Mouse (Mus musculus) E14TG2a.4 (cell line): ENCODE measurements around the gene Schip1.
A peak's percentile ranks its signal among the peaks of the same experiment; 100 is the strongest.

Experiments
- H3K27me3 ChIP-seq: 2 replicates; pipeline ENCODE4 v1.6.1; 2014; ENCODE audit warnings: low read length, control low read depth; ENCODE audit not compliant: insufficient read depth
- H3K36me3 ChIP-seq: 2 replicates; pipeline ENCODE4 v1.6.1; 2014; ENCODE audit warnings: low read length, control low read depth; ENCODE audit not compliant: insufficient read depth
- H3K4me1 ChIP-seq: replicated peaks from 2 replicates; pipeline ENCODE4 v1.6.1; 2014; ENCODE audit warnings: low read depth, low read length, control low read depth
- H3K4me3 ChIP-seq: replicated peaks from 2 replicates; pipeline ENCODE4 v1.5.1; 2014; ENCODE audit warnings: mild to moderate bottlenecking, low read length
- H3K9me3 ChIP-seq: 2 replicates; pipeline ENCODE4 v1.6.1; 2014; ENCODE audit warnings: low read length, control low read depth
- CTCF ChIP-seq: conservative IDR thresholded peaks from 2 replicates; pipeline ENCODE4 v1.5.1; 2014; ENCODE audit warnings: low read length
- NANOG ChIP-seq: IDR thresholded peaks from 2 replicates; pipeline ENCODE4 v1.6.1; 2014; ENCODE audit warnings: borderline replicate concordance, low read length, mixed read lengths
- POU5F1 ChIP-seq: IDR thresholded peaks from 2 replicates; pipeline ENCODE4 v1.6.1; 2014; ENCODE audit warnings: low read length, borderline replicate concordance

Schip1 gene

DNA sequence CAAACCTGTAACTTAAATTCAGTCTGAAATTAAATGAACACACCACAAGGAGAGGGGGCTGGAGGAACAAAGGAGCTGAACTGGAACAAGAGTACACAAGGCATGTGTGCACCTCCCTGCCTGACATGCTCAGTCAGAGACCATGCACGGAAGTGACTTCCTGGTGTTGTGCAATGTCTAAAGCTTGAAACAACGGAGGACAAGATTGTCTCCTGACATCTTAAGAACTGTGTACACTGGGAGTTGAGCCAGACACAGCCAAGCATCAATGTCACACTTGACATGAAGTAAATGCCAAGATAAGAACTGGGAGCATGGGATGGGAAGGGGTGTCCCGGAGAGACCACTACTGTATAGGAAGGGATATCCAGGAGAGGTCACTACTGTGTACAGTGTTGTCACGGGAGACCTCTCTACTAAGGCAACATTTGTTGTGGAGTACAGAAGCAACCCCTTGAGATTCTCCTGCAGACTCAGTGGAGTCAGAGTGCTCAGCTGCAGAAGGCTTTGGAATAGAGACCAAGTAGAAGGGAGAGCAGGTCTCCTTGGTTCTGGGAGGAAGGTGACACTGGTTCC, 490.6 kb downstream of the Schip1 start:
- Histone ChIP-seq H3K36me3 (peaks cover 18% of the 10 kb centered on the region), H3K9me3 (no peaks in the 10 kb centered on the region), H3K4me1 (peaks cover 47% of the 10 kb centered on the region), H3K27me3 (no peaks in the 10 kb centered on the region), H3K4me3 (no peak overlapping the region)
- TF ChIP-seq NANOG = no peak
- TF ChIP-seq CTCF = no peak
- TF ChIP-seq POU5F1 = no peak

DNA sequence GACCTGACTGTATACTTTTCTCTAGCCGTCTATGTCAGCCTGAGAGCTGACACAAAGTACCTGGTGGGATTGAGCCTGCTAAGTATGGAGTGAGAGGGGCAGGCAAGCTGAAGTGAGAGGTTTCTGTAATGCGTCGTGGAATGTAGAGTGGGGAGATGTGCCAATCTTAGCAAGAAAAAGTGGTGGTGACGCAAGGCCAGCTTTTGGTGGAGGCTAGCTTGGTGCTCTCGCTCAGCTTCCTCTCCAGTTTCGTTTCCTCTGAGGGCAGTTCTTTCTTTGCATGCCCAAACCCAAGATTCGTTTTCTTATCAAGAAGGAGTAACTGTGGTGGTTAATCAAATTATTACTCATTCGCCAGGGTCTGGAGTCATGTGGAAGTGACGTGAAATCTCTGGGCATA, 492.3 kb downstream of the Schip1 start:
- TF ChIP-seq NANOG (no peak), CTCF (no peak), POU5F1 (no peak)

DNA sequence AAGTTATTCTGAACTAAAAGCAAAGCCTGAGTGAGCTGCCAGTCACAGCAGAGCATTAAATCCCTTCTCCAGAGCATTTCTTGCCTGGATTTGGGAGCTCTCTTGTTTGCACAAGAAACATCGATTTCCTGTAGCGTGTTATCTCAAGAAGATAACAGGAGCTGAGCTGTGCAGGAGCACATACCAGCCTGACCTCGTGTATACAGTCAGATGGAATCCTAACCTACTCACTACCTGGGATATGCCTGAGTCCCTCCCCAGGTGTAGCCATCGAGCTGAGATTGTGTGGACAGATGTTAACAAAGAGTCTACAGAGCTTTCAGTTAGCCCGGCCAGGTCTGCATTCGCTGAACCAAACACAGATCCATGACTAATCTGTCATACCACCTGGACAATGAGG, 494.1 kb downstream of the Schip1 start:
- Histone ChIP-seq H3K4me3 (no peak overlapping the region), H3K36me3 (peaks cover 8% of the 10 kb centered on the region), H3K27me3 (no peaks in the 10 kb centered on the region), H3K4me1 (peaks cover 62% of the 10 kb centered on the region), H3K9me3 (no peaks in the 10 kb centered on the region)
- TF ChIP-seq POU5F1 = no peak
- no peak for TF ChIP-seq CTCF
- no peak for TF ChIP-seq NANOG

More for the DNA sequence above, 492.3 kb downstream of the Schip1 start:
- Histone ChIP-seq H3K4me3 (no peak overlapping the region), H3K36me3 (peaks cover 8% of the 10 kb centered on the region), H3K9me3 (no peaks in the 10 kb centered on the region), H3K27me3 (no peaks in the 10 kb centered on the region), H3K4me1 (peaks cover 51% of the 10 kb centered on the region)

DNA sequence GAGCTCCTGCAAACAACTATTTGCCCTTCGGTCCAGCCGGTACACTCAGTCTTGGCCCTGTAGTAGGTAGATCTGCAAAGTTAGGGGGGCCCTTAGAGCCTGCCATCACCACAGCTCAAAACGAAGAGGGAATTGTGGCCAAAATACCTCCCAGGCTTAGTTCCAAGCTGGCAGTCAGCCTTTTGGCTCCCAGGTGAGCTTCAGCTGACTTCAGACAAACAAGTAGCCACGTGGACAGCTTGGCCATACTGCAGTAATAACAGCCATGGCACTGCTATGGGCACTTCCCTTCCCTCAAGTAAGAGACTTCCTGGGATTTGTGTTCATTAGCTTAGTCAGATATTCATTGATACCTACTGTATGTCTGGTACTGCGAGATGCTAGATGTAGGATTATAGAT, 495.5 kb downstream of the Schip1 start:
- no peaks in the 10 kb centered on the region for H3K9me3 ChIP-seq
- H3K4me3 ChIP-seq = no peak overlapping the region
- H3K36me3 ChIP-seq = peaks cover 8% of the 10 kb centered on the region
- H3K4me1 ChIP-seq = peaks cover 73% of the 10 kb centered on the region
- TF ChIP-seq CTCF (no peak), POU5F1 (no peak), NANOG (no peak)
- H3K27me3 ChIP-seq = no peaks in the 10 kb centered on the region

DNA sequence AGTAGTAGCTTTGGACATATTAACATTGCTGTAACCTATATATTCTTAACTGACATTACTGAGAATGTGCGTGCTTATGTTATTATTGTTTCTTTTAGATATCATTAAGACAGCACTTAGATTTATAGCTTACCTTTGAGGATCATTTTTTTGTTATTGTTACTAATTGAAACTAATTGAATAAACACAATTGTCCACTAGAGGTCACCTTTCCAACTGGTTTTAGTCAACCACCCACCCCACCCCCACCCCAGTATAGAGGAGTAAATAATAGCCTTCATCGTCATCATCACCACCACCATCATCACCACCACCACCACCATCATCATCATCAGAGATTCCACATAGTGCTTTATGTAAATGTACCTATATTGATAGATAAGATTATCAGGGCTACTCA, 498.2 kb downstream of the Schip1 start:
- Histone ChIP-seq H3K9me3 (no peaks in the 10 kb centered on the region), H3K36me3 (peaks cover 8% of the 10 kb centered on the region), H3K4me3 (no peak overlapping the region), H3K27me3 (no peaks in the 10 kb centered on the region), H3K4me1 (peaks cover 86% of the 10 kb centered on the region)
- no peak for TF ChIP-seq NANOG
- no peak for TF ChIP-seq POU5F1
- TF ChIP-seq CTCF = no peak

DNA sequence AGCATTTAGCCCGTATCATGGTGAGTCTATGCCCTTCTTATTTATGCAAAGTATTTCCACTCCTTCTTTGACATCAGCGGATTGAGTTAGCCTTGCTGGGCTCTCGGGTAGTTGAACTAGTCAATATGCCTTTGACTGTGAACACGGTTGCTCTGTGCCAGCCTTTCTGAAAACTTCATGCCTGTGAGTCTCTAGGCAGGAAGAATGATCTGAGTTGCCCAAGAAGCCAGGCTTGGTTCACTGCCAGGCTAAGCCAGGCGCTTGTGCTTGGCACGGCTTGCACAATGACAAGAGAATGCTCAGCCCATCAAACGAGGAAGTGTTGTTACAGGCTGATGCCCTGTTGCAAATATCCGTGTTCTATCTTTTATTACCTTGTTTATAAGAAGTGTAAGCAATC, 499.3 kb downstream of the Schip1 start:
- TF ChIP-seq POU5F1 (no peak), NANOG (no peak), CTCF (no peak)
- Histone ChIP-seq H3K4me1 (peaks cover 86% of the 10 kb centered on the region), H3K4me3 (no peak overlapping the region; the same call in 1 of the 2 replicates), H3K9me3 (no peaks in the 10 kb centered on the region), H3K27me3 (no peaks in the 10 kb centered on the region), H3K36me3 (peaks cover 5% of the 10 kb centered on the region)

DNA sequence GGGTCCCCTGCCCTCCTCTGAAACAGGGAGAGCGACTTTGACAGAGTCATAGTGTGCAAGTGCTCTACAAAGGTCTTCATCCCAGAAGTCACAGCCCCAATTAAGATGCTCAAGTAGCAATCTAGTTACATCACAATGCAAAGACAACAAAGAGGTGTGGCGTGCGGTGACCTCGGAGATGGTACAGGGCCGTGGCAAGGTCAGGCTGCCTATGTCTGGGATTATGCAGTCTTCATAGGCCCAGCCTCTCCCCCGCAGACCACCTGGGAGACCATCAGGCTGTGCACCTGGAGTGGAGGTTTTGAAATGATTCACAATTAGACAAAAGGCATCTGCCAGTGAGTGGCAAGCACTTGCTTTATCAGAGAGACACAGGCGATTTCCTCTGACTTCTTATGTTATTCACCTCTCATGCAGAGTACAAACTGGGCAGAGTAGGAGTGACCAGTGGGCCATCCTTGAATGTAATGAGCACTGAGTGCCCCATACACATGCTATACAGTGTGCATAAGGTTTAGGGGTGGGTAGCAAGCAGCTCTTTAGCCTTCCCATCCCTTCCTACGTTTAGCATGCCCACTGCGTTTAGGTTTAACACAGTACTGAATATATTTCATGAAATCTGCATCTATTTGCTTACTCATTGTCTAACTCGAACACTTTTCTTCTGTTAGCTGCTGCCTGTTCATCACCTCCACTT, 500.5 kb downstream of the Schip1 start:
- peak overlapping the region; percentile 26 for H3K4me3 ChIP-seq
- peaks cover 86% of the 10 kb centered on the region for H3K4me1 ChIP-seq
- no peaks in the 10 kb centered on the region for H3K27me3 ChIP-seq
- H3K36me3 ChIP-seq = no peaks in the 10 kb centered on the region
- TF ChIP-seq NANOG = peak; percentile 95
- TF ChIP-seq CTCF = no peak
- TF ChIP-seq POU5F1 = no peak
- H3K9me3 ChIP-seq = no peaks in the 10 kb centered on the region

DNA sequence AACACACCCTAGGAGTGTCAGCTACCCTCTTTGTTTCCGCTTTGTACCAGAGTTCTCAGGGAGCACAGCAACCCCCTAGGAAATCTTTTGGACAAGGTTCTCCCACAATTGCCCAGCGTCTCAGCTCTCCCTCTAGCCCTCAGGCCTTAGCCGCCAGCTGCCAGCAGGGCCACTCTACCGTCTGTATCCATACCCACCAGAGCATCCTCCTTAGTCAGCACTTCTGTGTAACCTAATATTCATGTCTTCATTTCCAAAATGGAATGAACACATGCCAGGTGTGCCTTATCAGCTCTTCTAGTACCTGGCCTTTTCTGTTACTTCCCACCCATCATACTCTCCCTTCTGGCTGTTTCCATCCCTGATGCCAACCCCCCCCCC, 501.1 kb downstream of the Schip1 start:
- H3K9me3 ChIP-seq = no peaks in the 10 kb centered on the region
- TF ChIP-seq NANOG (no peak), POU5F1 (no peak)
- H3K4me3 ChIP-seq = peak overlapping the region; percentile 26
- no peaks in the 10 kb centered on the region for H3K27me3 ChIP-seq
- H3K36me3 ChIP-seq = no peaks in the 10 kb centered on the region
- H3K4me1 ChIP-seq = peaks cover 87% of the 10 kb centered on the region

DNA sequence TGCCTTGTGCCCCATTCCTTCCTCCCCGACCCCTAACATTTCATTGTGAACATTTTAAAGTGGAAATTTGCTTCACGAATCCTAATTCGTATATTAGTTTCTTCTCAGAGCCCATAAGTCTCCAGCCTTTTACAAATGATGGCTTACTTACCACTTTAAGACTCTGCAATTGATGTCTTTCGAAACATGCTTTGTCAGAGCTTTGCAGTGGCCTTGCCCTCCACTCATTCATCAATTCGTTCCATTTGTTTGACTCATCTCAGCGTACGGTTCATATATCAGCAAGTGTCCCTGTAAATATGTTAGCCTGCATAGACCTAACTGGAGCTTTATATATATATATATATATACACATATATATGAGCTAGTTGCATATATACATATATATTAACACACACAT, 503.0 kb downstream of the Schip1 start:
- Histone ChIP-seq H3K36me3 (no peaks in the 10 kb centered on the region), H3K4me1 (peaks cover 84% of the 10 kb centered on the region), H3K4me3 (no peak overlapping the region), H3K27me3 (no peaks in the 10 kb centered on the region), H3K9me3 (no peaks in the 10 kb centered on the region)
- TF ChIP-seq NANOG (no peak), POU5F1 (no peak), CTCF (no peak)
